In the genomic region with DNA sequence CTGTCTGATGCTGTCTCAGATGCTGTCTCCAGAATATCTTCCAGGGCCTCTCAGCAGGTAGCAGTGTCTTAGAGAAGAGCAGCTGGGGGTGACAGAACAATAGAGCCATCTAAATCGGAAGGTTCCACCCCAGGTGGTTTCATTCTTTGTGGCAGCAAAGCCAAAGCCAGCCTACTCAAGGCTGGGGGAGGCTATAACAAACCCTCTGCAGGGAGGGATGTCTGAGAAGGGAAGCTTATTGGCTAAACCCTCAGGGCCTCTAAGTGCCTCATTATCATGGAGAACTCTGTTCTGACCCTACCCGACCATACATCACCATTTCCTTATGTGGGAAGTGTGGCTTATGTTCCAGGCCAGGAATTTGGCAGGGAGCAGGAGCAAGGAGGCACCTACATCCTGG, we compare ENCODE assay signal across 24 mouse cellular contexts. TPM values are rescaled to one million over a fixed set of nuclear protein-coding genes. Genes with fewer than 3 reads are reported as not detected.
"Had no signal": no experiment of that assay in that cellular context is flagged by ENCODE, and none has a peak within 500 bp of the region (broad histone marks: within the 10 kb centered on the region; RNA-seq: fewer than 3 reads in every experiment).

No protein-coding gene starts in this region.

- DNase-seq: kidney, adult 8-10 months; kidney, postnatal 10 days; kidney, postnatal 36 days; liver; liver, embryonic 13.5 days; lung, adult 2 months; lung, postnatal 14 days; lung, postnatal 4 days; retina, postnatal 1 day; right cerebral cortex, postnatal 25 days; spleen, adult 18-20 months; thymus, postnatal 25 days had no signal

- H3K4me2 ChIP-seq: kidney, embryonic 15.5 days; limb, embryonic 13.5 days; liver, embryonic 13.5 days; midbrain, embryonic 12.5 days; midbrain, embryonic 15.5 days; neural tube, embryonic 13.5 days; stomach, embryonic 15.5 days had no signal

- H3K4me1 ChIP-seq: kidney, embryonic 15.5 days; limb, embryonic 10.5 days; limb, embryonic 13.5 days; liver, embryonic 13.5 days; midbrain, embryonic 12.5 days; midbrain, embryonic 15.5 days; neural tube, embryonic 13.5 days; stomach, embryonic 15.5 days had no signal

- H3K9ac ChIP-seq: kidney, embryonic 15.5 days; limb, embryonic 13.5 days; liver, embryonic 13.5 days; midbrain, embryonic 12.5 days; midbrain, embryonic 15.5 days; neural tube, embryonic 13.5 days; stomach, embryonic 15.5 days had no signal

- ATAC-seq: midbrain, embryonic 15.5 days had no signal

- H3K36me3 ChIP-seq: kidney, embryonic 15.5 days; limb, embryonic 10.5 days; limb, embryonic 13.5 days; liver, embryonic 13.5 days; midbrain, embryonic 12.5 days; midbrain, embryonic 15.5 days; neural tube, embryonic 13.5 days; stomach, embryonic 15.5 days had no signal

- H3K27me3 ChIP-seq: kidney, embryonic 15.5 days; limb, embryonic 13.5 days; liver, embryonic 13.5 days; midbrain, embryonic 12.5 days; midbrain, embryonic 15.5 days; neural tube, embryonic 13.5 days; stomach, embryonic 15.5 days had no signal

- H3K4me3 ChIP-seq: kidney, embryonic 15.5 days; limb, embryonic 10.5 days; limb, embryonic 13.5 days; liver, embryonic 13.5 days; midbrain, embryonic 12.5 days; midbrain, embryonic 15.5 days; myocyte; neural tube, embryonic 13.5 days; stomach, embryonic 15.5 days had no signal

- H3K27ac ChIP-seq: kidney, embryonic 15.5 days; limb, embryonic 10.5 days; limb, embryonic 13.5 days; liver, embryonic 13.5 days; midbrain, embryonic 12.5 days; midbrain, embryonic 15.5 days; neural tube, embryonic 13.5 days; stomach, embryonic 15.5 days had no signal

- H3K9me3 ChIP-seq: kidney, embryonic 15.5 days; limb, embryonic 13.5 days; liver, embryonic 13.5 days; midbrain, embryonic 12.5 days; midbrain, embryonic 15.5 days; neural tube, embryonic 13.5 days; stomach, embryonic 15.5 days had no signal

RNA-seq across cellular contexts. Expression of gene Asb4, which starts 58.1 kb away (rescaled TPM):
- total RNA-seq: megakaryocyte progenitor cell, adult 5-6 weeks; megakaryocyte-erythroid progenitor cell, adult 5-6 weeks; monocyte, adult 5-6 weeks; neutrophil, adult 5-6 weeks had no signal
